Mouse (Mus musculus): ENCODE results near the gene Cmss1. TPM values are rescaled to one million over a fixed set of nuclear protein-coding genes. Genes with fewer than 3 reads are reported as not detected.

The Cmss1 gene
- polyA plus RNA-seq, 1 experiment, result 18.8 TPM

DNA sequence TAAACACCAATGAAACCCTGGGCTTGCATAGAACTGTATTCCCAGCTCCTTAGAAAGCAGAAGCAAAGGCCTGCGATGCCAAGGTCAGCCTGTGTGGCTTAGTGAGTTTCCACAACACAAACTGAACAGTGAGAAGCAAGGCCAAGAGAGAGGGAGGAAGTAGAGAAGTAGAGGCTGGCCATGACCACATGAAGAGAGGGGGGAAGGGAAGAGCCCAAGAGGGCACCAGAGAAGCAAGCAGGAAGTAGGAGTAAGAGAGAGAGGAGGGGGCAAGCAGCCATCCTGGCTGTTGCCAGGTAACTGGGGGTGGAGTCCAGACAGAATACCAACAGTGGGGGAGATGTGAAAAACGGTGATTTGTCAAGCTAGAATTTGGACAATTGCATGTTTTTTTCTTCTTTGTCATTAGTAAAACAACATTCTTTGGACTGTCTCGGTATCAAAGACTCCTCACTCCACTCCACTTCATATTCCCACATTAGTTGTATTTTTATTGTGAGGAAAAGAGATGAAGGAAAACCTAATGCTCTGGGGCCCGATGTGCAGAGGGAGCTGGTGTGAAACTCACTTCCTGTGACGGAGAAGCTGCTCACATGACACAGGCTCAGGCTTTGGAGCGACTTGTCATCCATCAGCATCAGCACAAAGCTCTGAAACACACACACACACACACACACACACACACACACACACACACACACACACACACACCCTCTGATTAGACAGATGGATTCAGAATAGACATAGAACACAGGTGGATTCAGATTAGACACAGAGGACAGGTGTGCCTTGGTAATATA, 183.5 kb downstream of the Cmss1 start:
- WGBS, result 30% methylated on average over 6 of the region's 6 CpGs
- Histone ChIP-seq H3K27ac (ENCODE audit: control insufficient read depth, insufficient read depth, low read depth, low read length, poor library complexity) (no peak overlapping the region), H3K4me1 (ENCODE audit: control insufficient read depth, insufficient read depth, low read length) (no peaks in the 10 kb centered on the region; the same call in 1 of the 2 replicates), H3K4me3 (replicated peaks; ENCODE audit: control insufficient read depth, low read depth, low read length) (no peak overlapping the region)
- TF ChIP-seq CTCF (IDR thresholded peaks at IDR 0.05; ENCODE audit: control insufficient read depth, insufficient read depth, low read length), result no peak
- no peak for TF ChIP-seq POLR2A (IDR thresholded peaks at IDR 0.05; ENCODE audit: borderline replicate concordance, control insufficient read depth, low read depth, low read length)

DNA sequence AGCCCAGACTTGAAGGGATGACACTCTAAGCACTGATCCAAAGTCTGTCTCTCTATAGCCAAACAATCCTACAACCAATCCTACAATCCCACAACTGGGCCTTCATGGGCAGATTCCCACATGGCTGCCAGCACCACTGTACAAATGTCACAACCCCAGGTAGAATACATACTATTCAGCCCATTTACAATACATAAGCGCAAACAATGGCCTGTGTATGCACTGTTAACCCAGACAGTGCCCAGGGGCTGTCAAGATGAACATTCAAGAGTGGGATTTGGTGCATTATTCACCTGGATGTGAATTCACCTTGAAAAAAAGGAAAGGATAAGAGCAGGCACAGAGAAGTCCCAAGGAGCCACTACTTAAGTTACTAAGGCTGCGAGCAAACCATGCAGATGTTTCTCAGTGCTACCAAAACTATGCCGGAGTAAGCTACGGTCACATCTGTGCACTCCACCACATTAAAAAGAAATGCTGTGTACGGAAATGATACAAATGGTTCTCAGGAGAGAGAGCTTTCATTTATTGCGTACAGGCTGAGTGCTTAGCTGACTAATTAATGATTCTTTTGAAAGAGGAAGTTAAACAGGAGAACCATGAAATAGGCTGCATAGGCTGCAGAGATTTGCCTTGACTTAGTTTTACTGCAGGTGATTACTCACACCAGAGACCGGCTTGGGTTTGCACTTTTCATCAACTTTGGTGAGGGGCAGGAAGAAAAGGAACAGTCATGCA, 184.8 kb downstream of the Cmss1 start:
- Histone ChIP-seq H3K4me1 (ENCODE audit: control insufficient read depth, insufficient read depth, low read length) (no peaks in the 10 kb centered on the region; the same call in 1 of the 2 replicates), H3K27ac (ENCODE audit: control insufficient read depth, insufficient read depth, low read depth, low read length, poor library complexity) (no peak overlapping the region), H3K4me3 (replicated peaks; ENCODE audit: control insufficient read depth, low read depth, low read length) (no peak overlapping the region)
- WGBS, result 25% methylated on average over 7 of the region's 7 CpGs
- TF ChIP-seq CTCF (IDR thresholded peaks at IDR 0.05; ENCODE audit: control insufficient read depth, insufficient read depth, low read length), result no peak
- TF ChIP-seq POLR2A (IDR thresholded peaks at IDR 0.05; ENCODE audit: borderline replicate concordance, control insufficient read depth, low read depth, low read length), result no peak

DNA sequence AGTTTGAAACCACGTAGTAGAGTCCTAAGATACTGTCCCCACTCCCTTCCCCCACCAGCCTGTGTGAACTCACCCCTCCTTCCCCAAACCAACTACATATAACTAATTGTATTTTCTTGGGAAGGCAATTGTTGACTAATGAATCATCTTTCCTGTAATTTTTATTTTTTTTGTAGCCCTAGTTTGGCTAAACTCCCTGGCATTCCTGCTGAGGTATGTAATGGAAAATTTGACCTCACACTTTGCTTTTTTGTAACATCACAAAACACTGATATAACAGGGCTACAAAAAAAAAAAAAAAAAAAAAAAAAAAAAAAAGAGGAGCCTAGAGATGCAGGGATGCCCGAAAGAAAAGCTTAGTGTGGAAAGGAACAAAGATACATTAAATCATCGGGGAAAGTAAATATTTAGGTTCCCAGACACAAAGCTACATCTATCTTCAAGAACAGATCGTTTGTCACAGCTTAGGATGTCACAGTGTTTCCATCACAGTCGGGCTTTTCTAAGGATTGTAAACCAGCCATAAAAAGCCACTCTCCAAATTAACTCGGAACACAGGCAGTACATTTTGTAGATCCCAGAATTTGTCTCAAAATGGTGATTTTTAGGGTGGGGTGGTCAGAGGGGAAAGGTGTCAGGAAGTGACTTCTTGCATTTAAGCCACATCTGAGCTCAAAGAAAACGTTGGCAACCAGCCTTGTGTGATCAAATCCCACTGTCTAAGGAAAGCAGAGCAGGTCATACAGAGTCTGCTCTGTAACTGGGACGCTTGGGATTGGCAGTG, 185.7 kb downstream of the Cmss1 start:
- H3K27ac ChIP-seq (ENCODE audit: control insufficient read depth, insufficient read depth, low read depth, low read length, poor library complexity), result no peak overlapping the region
- H3K4me3 ChIP-seq (replicated peaks; ENCODE audit: control insufficient read depth, low read depth, low read length), result no peak overlapping the region
- 58% methylated on average over 8 of the region's 8 CpGs for WGBS
- no peaks in the 10 kb centered on the region; the same call in 1 of the 2 replicates for H3K4me1 ChIP-seq (ENCODE audit: control insufficient read depth, insufficient read depth, low read length)
- TF ChIP-seq CTCF (IDR thresholded peaks at IDR 0.05; ENCODE audit: control insufficient read depth, insufficient read depth, low read length) (no peak), POLR2A (IDR thresholded peaks at IDR 0.05; ENCODE audit: borderline replicate concordance, control insufficient read depth, low read depth, low read length) (no peak)

DNA sequence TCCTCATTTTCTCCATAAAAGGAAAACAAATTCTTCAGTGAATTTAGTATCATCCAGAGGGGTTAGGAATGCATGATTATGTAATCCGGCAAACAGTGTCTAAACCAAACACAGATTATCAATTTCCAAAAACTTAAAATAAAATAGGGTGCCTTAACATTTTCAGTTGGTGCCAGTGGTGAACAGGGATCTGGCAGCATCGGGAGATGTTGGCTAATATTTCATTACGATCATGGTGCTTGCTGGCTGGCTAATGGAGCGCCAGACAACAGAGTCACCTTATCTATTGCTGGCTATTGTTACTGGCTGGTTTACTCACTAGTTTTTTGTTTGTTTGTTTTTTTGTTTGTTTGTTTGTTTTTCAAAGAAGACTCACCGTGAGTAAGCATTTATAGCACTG, 186.8 kb downstream of the Cmss1 start:
- Histone ChIP-seq H3K27ac (ENCODE audit: control insufficient read depth, insufficient read depth, low read depth, low read length, poor library complexity) (no peak overlapping the region), H3K4me3 (replicated peaks; ENCODE audit: control insufficient read depth, low read depth, low read length) (no peak overlapping the region), H3K4me1 (ENCODE audit: control insufficient read depth, insufficient read depth, low read length) (no peaks in the 10 kb centered on the region; the same call in 1 of the 2 replicates)
- WGBS, result 85% methylated on average over 5 of the region's 5 CpGs
- TF ChIP-seq CTCF (IDR thresholded peaks at IDR 0.05; ENCODE audit: control insufficient read depth, insufficient read depth, low read length), result no peak
- no peak for TF ChIP-seq POLR2A (IDR thresholded peaks at IDR 0.05; ENCODE audit: borderline replicate concordance, control insufficient read depth, low read depth, low read length)

DNA sequence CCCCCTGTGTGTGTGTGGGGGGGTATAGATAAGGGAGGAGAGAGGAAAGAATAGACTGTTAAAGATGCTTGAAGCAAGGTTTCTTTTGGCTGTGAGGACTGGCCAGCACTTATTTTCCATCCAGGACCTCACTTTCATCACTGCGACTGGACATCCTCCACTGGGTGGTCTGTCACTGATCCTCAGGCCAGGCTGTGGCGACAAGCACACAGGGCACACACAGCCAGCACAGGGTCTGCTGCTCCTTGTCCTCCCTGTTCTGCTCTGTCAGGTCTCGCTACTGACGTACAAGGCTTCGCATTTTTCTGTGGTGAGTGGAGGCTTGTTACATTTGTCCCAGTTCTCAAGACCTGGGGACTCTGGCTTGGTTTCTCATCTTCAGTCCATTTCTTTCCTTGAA, 187.3 kb downstream of the Cmss1 start:
- no peak overlapping the region for H3K4me3 ChIP-seq (replicated peaks; ENCODE audit: control insufficient read depth, low read depth, low read length)
- WGBS, result 91% methylated on average over 5 of the region's 5 CpGs
- H3K27ac ChIP-seq (ENCODE audit: control insufficient read depth, insufficient read depth, low read depth, low read length, poor library complexity), result no peak overlapping the region
- no peaks in the 10 kb centered on the region; the same call in 1 of the 2 replicates for H3K4me1 ChIP-seq (ENCODE audit: control insufficient read depth, insufficient read depth, low read length)
- no peak for TF ChIP-seq POLR2A (IDR thresholded peaks at IDR 0.05; ENCODE audit: borderline replicate concordance, control insufficient read depth, low read depth, low read length)
- no peak for TF ChIP-seq CTCF (IDR thresholded peaks at IDR 0.05; ENCODE audit: control insufficient read depth, insufficient read depth, low read length)

DNA sequence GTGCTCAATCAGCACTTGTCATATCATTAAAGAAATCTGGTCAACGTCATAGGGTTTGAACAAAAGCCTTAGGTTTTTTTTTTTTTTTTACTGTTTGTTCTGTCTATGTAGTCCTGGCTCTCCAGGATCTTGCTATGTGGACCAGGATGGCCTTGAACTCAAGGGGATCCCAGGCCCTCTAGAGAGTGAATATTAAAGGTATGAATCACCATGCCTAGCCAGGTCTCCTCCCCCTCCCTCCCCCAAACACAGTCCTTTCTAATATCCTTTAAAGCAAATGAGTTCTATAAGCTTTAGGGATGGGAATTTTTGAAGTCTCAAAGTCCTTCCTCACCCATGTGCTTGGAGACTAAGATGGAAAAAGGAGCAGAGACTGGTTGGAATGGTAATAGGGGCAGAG, 188.7 kb downstream of the Cmss1 start:
- H3K4me3 ChIP-seq (replicated peaks; ENCODE audit: control insufficient read depth, low read depth, low read length), result no peak overlapping the region
- TF ChIP-seq CTCF (IDR thresholded peaks at IDR 0.05; ENCODE audit: control insufficient read depth, insufficient read depth, low read length) (no peak), POLR2A (IDR thresholded peaks at IDR 0.05; ENCODE audit: borderline replicate concordance, control insufficient read depth, low read depth, low read length) (no peak)
- WGBS, result 58% methylated on average over 1 of the region's 1 CpGs

DNA sequence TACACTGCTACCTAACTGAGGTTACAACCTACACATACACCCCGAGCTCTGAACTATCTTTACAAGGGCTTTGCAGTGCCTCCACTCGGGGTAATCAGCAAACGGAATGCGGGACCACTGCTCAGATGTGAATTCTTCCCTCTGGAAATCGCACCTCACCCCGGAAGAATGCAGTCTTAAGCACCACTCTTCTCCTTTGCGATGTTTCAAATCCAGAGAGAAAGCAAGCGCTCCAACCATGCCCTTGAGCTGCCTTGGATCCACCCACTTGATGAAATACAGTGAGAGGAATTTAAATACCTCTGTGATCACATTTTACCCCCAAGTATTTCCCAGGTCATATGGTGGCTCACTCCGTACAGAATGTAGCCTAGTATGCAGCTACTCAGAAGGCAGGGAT, 189.6 kb downstream of the Cmss1 start:
- Histone ChIP-seq H3K27ac (ENCODE audit: control insufficient read depth, insufficient read depth, low read depth, low read length, poor library complexity) (no peak overlapping the region), H3K4me1 (ENCODE audit: control insufficient read depth, insufficient read depth, low read length) (no peaks in the 10 kb centered on the region; the same call in 1 of the 2 replicates), H3K4me3 (replicated peaks; ENCODE audit: control insufficient read depth, low read depth, low read length) (no peak overlapping the region)
- WGBS, result 87% methylated on average over 9 of the region's 9 CpGs
- no peak for TF ChIP-seq CTCF (IDR thresholded peaks at IDR 0.05; ENCODE audit: control insufficient read depth, insufficient read depth, low read length)
- TF ChIP-seq POLR2A (IDR thresholded peaks at IDR 0.05; ENCODE audit: borderline replicate concordance, control insufficient read depth, low read depth, low read length), result no peak

More for the DNA sequence above, 188.7 kb downstream of the Cmss1 start:
- Histone ChIP-seq H3K27ac (ENCODE audit: control insufficient read depth, insufficient read depth, low read depth, low read length, poor library complexity) (no peak overlapping the region), H3K4me1 (ENCODE audit: control insufficient read depth, insufficient read depth, low read length) (no peaks in the 10 kb centered on the region; the same call in 1 of the 2 replicates)

DNA sequence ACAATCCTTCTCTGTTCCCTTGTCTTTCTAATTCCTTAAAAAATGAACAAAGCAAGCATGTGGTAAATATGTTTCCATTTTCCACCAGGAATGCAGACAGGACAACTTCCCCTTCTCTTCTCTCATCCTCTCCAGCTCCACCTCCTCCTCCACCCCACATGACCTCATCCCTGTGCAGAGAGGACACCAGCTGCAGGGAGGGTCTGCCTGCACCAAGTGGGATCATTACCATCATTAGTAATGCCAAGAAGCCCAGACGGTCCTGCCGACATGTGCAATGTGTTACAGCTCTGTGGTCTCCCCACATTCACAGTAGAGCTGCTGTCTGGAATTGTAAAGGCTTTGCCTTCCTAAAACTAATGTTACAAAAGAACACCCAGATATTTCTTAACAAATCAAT, 190.6 kb downstream of the Cmss1 start:
- 86% methylated on average over 2 of the region's 2 CpGs for WGBS
- Histone ChIP-seq H3K4me3 (replicated peaks; ENCODE audit: control insufficient read depth, low read depth, low read length) (no peak overlapping the region), H3K4me1 (ENCODE audit: control insufficient read depth, insufficient read depth, low read length) (no peaks in the 10 kb centered on the region), H3K27ac (ENCODE audit: control insufficient read depth, insufficient read depth, low read depth, low read length, poor library complexity) (no peak overlapping the region)
- TF ChIP-seq POLR2A (IDR thresholded peaks at IDR 0.05; ENCODE audit: borderline replicate concordance, control insufficient read depth, low read depth, low read length) (no peak), CTCF (IDR thresholded peaks at IDR 0.05; ENCODE audit: control insufficient read depth, insufficient read depth, low read length) (no peak)

Measured in bone marrow, adult 2 months (tissue).